Mouse (Mus musculus): ENCODE measurements at regions not wholly inside any gene's neighbourhood (a gene's known extent, or its start where the extent isn't known, plus 50 kb on each side); places are given as distances from the start of the nearest gene placed in this dataset.

DNA sequence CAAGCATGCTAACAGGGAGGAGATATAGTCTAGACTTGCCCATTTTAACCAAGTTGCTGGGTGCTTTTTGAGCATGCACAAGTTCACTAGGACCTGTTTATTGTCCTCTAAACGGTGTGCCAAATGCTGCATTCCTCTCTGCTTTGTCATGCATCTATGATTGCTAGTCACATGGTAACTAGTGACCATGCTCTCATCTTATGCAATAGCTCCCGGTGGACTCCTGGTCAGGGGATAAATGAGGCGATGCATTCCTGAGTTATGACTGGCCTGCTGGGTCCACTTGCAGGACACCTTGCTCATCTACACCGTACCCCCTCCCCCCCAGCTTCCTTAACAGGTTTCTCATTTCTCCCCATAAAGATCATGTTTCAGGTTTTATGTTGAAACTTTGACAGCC is 1344.0 kb downstream of the Gsdmc2 start:
- no peak overlapping the region for H3K4me3 ChIP-seq (ENCODE audit: control insufficient read depth in 1 of 2, insufficient read depth in 1 of 2, low read depth in 2 of 2, low read length in 2 of 2)
- H3K9ac ChIP-seq (ENCODE audit: control insufficient read depth, low read depth, low read length, poor library complexity, severe bottlenecking): no peak overlapping the region
- no peaks in the 10 kb centered on the region for H3K4me1 ChIP-seq (ENCODE audit: control insufficient read depth in 1 of 2, insufficient read depth in 2 of 2, low read length in 2 of 2)
- DNase-seq (ENCODE audit: low read depth, low spot score): no peak
- H3K27me3 ChIP-seq (ENCODE audit: control insufficient read depth in 1 of 2, insufficient read depth in 2 of 2, low read length in 2 of 2): no peaks in the 10 kb centered on the region
- TF ChIP-seq UBTF (IDR thresholded peaks at IDR 0.05; ENCODE audit: borderline replicate concordance, insufficient read depth, low read depth, low read length) (no peak), GABPA (IDR thresholded peaks at IDR 0.05; ENCODE audit: low read depth, low read length) (no peak), POLR2A (IDR thresholded peaks at IDR 0.05; ENCODE audit: control insufficient read depth in 1 of 2, insufficient read depth in 1 of 2, low read depth in 1 of 2, low read length in 2 of 2, poor library complexity in 1 of 2) (no peak), USF2 (IDR thresholded peaks at IDR 0.05; ENCODE audit: borderline replicate concordance in 1 of 2, insufficient read depth in 1 of 2, low read depth in 1 of 2, low read length in 2 of 2) (no peak), KAT2A (conservative IDR thresholded peaks at IDR 0.05; ENCODE audit: low read depth, low read length) (no peak), CTCF (IDR thresholded peaks at IDR 0.05 in 2 of 3, conservative IDR thresholded peaks at IDR 0.05 in 1 of 3; ENCODE audit: control insufficient read depth in 1 of 3, insufficient read depth in 1 of 3, low read depth in 2 of 3, low read length in 3 of 3, poor library complexity in 1 of 3, severe bottlenecking in 1 of 3) (no peak), HCFC1 (IDR thresholded peaks at IDR 0.05; ENCODE audit: low read depth, low read length) (no peak), ZC3H11A (IDR thresholded peaks at IDR 0.05; ENCODE audit: low read depth, low read length) (no peak), ZNF384 (IDR thresholded peaks at IDR 0.05; ENCODE audit: low read depth, low read length) (no peak), MYC (IDR thresholded peaks at IDR 0.05; ENCODE audit: low read depth, low read length) (no peak), MYB (IDR thresholded peaks at IDR 0.05; ENCODE audit: low read depth, low read length) (no peak)
- H3K79me2 ChIP-seq (ENCODE audit: control insufficient read depth, insufficient read depth, low read length, poor library complexity): no peaks in the 10 kb centered on the region
- no peaks in the 10 kb centered on the region for H3K9me3 ChIP-seq (replicated peaks; ENCODE audit: insufficient read depth, low read length)
- H3K36me3 ChIP-seq (ENCODE audit: control insufficient read depth in 1 of 2, insufficient read depth in 2 of 2, low read length in 2 of 2): no peaks in the 10 kb centered on the region
- H3K27ac ChIP-seq (ENCODE audit: control insufficient read depth, low read depth, low read length): no peak overlapping the region

DNA sequence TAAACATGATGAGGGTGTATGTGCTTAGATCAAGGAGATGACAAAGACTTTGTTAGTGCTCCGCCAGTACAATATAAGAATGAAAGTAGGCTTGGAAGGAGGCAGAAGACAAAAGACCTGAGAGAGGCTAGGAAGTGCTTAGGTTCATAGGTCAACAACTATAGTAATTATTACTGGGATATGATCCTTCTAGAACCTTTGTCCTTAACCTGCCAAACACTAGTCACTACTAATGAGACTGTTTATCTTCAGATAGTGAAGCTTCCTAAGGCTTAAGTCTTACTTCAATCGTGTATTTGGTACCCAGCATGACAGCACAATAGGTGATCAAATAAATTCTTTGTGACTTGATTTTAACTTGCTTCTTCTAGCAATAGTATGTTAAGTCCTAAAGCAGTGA is 1344.5 kb downstream of the Gsdmc2 start:
- no peak overlapping the region for H3K9ac ChIP-seq (ENCODE audit: control insufficient read depth, low read depth, low read length, poor library complexity, severe bottlenecking)
- no peaks in the 10 kb centered on the region for H3K9me3 ChIP-seq (replicated peaks; ENCODE audit: insufficient read depth, low read length)
- no peaks in the 10 kb centered on the region for H3K27me3 ChIP-seq (ENCODE audit: control insufficient read depth in 1 of 2, insufficient read depth in 2 of 2, low read length in 2 of 2)
- no peak overlapping the region for H3K4me3 ChIP-seq (ENCODE audit: control insufficient read depth in 1 of 2, insufficient read depth in 1 of 2, low read depth in 2 of 2, low read length in 2 of 2)
- H3K36me3 ChIP-seq (ENCODE audit: control insufficient read depth in 1 of 2, insufficient read depth in 2 of 2, low read length in 2 of 2): no peaks in the 10 kb centered on the region
- H3K4me1 ChIP-seq (ENCODE audit: control insufficient read depth in 1 of 2, insufficient read depth in 2 of 2, low read length in 2 of 2): no peaks in the 10 kb centered on the region
- TF ChIP-seq TBP (IDR thresholded peaks at IDR 0.05; ENCODE audit: low read depth, low read length) (no peak), TAL1 (IDR thresholded peaks at IDR 0.05; ENCODE audit: low read length) (no peak), MYB (IDR thresholded peaks at IDR 0.05; ENCODE audit: low read depth, low read length) (no peak), CHD2 (IDR thresholded peaks at IDR 0.05; ENCODE audit: low read length) (no peak), POLR2AphosphoS5 (IDR thresholded peaks at IDR 0.05; ENCODE audit: borderline replicate concordance, low read depth, low read length) (no peak), E2F4 (IDR thresholded peaks at IDR 0.05; ENCODE audit: borderline replicate concordance, low read depth, low read length) (no peak), NELFE (IDR thresholded peaks at IDR 0.05; ENCODE audit: low read depth, low read length) (no peak), EP300 (IDR thresholded peaks at IDR 0.05; ENCODE audit: low read depth in 1 of 2, low read length in 2 of 2) (no peak)
- DNase-seq (ENCODE audit: low read depth, low spot score): no peak
- no peak overlapping the region for H3K27ac ChIP-seq (ENCODE audit: control insufficient read depth, low read depth, low read length)
- H3K79me2 ChIP-seq (ENCODE audit: control insufficient read depth, insufficient read depth, low read length, poor library complexity): no peaks in the 10 kb centered on the region
